Mouse (Mus musculus): ENCODE data around the gene Mrps27.

Gene Mrps27

DNA sequence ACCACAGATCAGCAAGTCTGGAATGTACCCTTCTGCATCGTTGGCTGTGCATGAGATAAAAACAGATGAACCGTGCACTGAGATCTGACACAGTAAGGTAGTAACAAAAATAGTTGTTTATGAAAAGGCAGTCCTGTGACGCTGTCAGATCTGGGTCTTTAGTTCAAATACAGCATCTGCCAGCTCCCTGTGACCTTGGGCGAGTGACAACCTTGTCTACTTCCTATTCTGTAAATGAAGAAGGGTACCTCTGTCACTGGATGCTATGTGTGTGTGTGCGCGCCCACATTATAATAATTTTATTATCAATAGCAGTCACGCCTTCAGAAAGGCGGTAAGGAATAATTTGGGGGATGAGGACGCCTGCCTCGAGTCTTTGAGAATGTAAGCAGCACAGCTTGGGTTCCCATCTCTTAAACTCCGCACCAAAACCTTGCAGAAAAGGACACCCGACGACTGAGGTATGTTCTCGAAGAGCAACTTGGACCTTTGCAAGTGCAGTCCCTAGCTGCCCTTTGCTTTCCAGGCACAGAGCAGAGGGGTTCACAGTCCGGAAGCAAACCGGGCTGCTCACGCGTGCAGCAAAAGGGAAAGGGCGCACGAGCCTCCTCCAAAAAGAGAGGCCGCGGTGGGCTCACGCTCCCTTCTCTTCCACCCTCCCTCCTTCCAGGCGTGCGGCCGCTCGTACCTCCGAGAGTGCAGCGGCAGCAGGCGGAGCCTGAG, 549 bp upstream of the Mrps27 start:
- in situ Hi-C loops (cut with MboI; ENCODE audit: unreplicated experiment in 2 of 2): loop anchor here (10.0 to 25.0 kb wide), 7 partner anchors 529 to 1082 kb away; partner anchors contain the start of genes Fcho2 (in 2 of the 2), Ankra2 (in 1 of the 2), Bdp1 (in 1 of the 2) and Btf3 (in 1 of the 2)

DNA sequence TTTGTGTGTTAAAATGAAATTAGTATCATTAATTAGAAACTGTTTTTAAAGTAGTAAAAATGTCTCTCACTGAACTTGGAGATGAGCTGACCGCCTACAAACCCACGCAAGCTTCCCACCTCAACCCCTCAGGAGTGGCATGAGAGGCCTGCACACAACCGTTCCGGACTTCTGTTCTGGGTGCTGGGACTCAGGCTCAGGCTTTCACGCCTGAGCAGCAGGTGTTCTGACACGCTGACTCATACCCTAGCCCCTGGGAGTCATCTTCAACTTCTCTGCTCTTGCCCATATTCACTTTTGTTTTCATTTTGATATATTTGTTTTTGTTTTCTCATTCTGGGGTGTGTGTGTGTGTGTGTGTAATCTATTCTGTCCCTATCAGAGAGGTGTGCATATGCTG, 5.4 kb downstream of the Mrps27 start:
- in situ Hi-C loops (cut with MboI; ENCODE audit: unreplicated experiment in 2 of 2): loop anchor here (25.0 kb wide), 3 partner anchors 662 to 1487 kb away; partner anchors contain the start of genes Mccc2 (in 1 of the 2) and Slc30a5 (in 1 of the 2)

GRCm38 (mm10) chr13:99351186-99351585, 6.6 kb downstream of the Mrps27 start:
- in situ Hi-C loops (cut with MboI; ENCODE audit: unreplicated experiment in 2 of 2): loop anchor here (25.0 kb wide), 3 partner anchors 661 to 1486 kb away; partner anchors contain the start of genes Mccc2 (in 1 of the 2) and Slc30a5 (in 1 of the 2)

DNA sequence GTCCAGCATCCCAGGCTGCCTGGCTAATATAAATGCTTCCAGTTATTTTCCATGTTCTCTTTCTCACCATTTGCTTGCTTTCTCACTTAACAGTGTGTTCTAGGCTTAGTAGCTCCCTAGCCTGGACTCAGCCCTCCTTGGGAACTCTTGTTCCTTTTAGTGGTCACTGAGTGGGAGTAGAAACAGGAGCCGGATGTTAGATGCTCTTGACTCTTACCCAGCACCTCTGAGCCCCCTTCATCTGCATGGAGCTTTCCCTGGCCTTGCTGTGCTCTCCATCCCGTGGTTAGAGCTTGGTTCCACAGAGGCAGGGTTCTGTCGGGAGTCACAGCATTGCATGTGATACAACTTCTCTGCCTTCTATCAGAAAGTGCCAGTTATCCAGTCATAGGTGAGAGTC, 7.0 kb downstream of the Mrps27 start:
- in situ Hi-C loops (cut with MboI; ENCODE audit: unreplicated experiment in 2 of 2): loop anchor here (25.0 kb wide), 3 partner anchors 661 to 1486 kb away; partner anchors contain the start of genes Mccc2 (in 1 of the 2) and Slc30a5 (in 1 of the 2)

DNA sequence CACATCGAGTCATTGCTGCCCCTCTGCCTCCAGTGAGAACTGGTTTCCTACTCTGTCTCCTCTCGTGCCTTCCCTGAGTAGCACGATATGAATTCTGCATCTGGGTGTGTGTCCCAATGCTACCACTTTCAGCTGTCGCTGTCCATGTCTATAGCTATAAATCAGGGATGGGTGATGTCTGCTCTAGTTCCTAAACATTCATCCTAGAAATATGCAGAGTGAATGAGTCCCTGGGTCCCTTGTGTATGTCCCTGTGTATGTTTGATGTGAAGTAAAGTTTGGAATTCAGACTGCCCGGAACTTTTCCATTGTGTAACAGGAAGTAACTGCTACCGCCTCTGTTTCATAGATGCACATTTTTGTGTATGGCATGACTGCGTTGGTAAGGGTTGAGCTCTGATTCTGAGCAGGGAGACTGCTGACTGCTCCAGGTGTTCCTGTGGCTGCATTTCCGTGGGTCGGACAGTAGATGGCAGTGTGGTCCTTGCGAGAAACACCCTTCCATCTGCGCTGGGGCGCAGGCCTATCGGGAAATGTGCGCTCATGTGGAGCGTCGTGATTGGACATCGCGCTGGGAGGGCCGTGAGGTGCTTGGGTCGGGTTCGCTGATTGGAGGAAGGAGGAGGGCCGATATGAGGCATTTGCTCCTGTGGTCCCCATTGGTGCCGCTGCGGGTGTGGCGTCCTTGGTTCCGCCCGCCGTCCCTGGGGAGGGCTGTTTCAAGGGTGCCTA, 8.3 kb downstream of the Mrps27 start:
- in situ Hi-C loops (cut with MboI; ENCODE audit: unreplicated experiment in 2 of 2): loop anchor here (25.0 kb wide), 3 partner anchors 659 to 1484 kb away; partner anchors contain the start of genes Mccc2 (in 1 of the 2) and Slc30a5 (in 1 of the 2)

DNA sequence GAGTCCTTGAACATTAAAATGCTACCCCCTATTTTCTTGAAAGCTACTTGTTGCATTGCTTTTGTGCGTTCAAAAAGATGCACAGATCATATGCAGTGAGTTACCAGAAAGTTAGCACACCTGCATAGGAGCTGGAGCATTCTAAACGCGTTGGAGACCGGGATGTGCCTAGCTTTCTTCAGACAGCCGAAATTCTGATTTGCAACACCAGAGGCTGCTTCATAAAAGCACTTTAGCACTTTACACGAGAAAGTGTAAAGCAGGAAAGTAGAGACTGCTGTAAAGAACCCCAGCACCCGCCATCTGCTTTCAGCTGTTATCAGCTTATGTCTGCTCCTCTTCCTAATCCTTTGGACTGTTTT, 8.9 kb downstream of the Mrps27 start:
- in situ Hi-C loops (cut with MboI; ENCODE audit: unreplicated experiment in 2 of 2): loop anchor here (25.0 kb wide), 3 partner anchors 659 to 1484 kb away; partner anchors contain the start of genes Mccc2 (in 1 of the 2) and Slc30a5 (in 1 of the 2)

GRCm38 (mm10) chr13:99355072-99355471, 10.5 kb downstream of the Mrps27 start:
- in situ Hi-C loops (cut with MboI; ENCODE audit: unreplicated experiment in 2 of 2): loop anchor here (25.0 kb wide), 3 partner anchors 657 to 1482 kb away; partner anchors contain the start of genes Mccc2 (in 1 of the 2) and Slc30a5 (in 1 of the 2)

GRCm38 (mm10) chr13:99355861-99356260, 11.3 kb downstream of the Mrps27 start:
- in situ Hi-C loops (cut with MboI; ENCODE audit: unreplicated experiment in 2 of 2): loop anchor here (25.0 kb wide), 3 partner anchors 656 to 1481 kb away; partner anchors contain the start of genes Mccc2 (in 1 of the 2) and Slc30a5 (in 1 of the 2)

- in situ Hi-C loops (cut with MboI; ENCODE audit: unreplicated experiment in 2 of 2): loop anchor here (25.0 kb wide), 3 partner anchors 656 to 1481 kb away; partner anchors contain the start of genes Mccc2 (in 1 of the 2) and Slc30a5 (in 1 of the 2)
These were observed 12.1 kb downstream of the Mrps27 start for GRCm38 (mm10) chr13:99356428-99357265.

GRCm38 (mm10) chr13:99358921-99359320, 14.3 kb downstream of the Mrps27 start:
- in situ Hi-C loops (cut with MboI; ENCODE audit: unreplicated experiment in 2 of 2): loop anchor here (25.0 kb wide), 3 partner anchors 653 to 1478 kb away; partner anchors contain the start of genes Mccc2 (in 1 of the 2) and Slc30a5 (in 1 of the 2)

GRCm38 (mm10) chr13:99363866-99364265, 19.3 kb downstream of the Mrps27 start:
- in situ Hi-C loops (cut with MboI; ENCODE audit: unreplicated experiment in 2 of 2): loop anchor here (25.0 kb wide), 3 partner anchors 648 to 1473 kb away; partner anchors contain the start of genes Mccc2 (in 1 of the 2) and Slc30a5 (in 1 of the 2)

GRCm38 (mm10) chr13:99366422-99367175, 22.0 kb downstream of the Mrps27 start:
- in situ Hi-C loops (cut with MboI; ENCODE audit: unreplicated experiment in 2 of 2): loop anchor here (25.0 kb wide), 3 partner anchors 646 to 1471 kb away; partner anchors contain the start of genes Mccc2 (in 1 of the 2) and Slc30a5 (in 1 of the 2)

DNA sequence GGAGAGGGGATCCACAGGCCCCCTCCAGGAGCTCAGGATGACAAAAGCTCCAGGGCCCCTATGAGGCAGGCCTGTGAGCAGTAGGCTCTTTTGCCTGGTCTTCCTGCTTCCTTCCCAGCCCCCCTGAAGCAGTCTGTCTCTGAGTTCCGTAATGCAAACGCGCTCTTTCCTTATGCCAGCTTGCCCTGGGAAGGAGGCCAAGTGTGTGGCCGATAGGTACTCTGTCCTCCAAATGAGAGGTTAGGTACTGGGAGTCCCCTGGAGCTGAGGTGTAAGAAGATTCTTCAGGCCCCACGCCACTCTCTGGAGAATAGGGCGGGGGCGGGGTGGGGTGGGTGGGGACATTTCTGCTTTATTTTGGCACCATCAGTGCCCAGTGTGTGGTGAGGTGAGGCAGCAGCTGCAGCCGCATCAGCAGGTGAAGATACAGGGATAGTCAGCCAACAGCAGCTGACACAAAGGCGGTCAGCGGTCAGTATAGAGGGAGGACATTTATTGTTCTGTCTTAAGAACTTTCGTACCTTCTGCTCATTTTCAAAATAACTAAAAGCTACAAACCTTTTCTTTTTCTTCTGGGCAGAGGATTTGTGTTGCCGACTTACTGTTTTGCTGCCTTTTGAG, 23.1 kb downstream of the Mrps27 start:
- in situ Hi-C loops (cut with MboI; ENCODE audit: unreplicated experiment in 2 of 2): loop anchor here (25.0 kb wide), 3 partner anchors 645 to 1470 kb away; partner anchors contain the start of genes Mccc2 (in 1 of the 2) and Slc30a5 (in 1 of the 2)

DNA sequence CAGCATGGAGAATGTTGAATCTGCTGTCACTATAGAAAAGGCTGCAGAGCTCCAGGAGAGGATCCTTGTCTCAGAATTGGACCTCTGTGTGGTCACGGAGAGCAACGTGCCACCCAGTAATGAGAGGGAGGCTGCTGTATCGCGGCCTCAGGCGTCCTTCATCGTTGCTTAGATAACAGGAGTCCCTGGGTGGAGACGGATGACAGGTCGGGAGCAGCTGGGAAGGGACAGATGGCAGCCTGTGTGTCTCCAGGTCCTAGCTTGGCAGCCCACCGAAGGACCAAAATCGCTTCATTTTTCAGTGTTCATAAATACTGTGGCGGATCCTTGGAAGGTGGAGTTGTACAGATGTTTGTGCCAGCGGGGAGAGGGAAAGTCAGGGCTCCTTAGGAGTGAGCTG, 24.5 kb downstream of the Mrps27 start:
- in situ Hi-C loops (cut with MboI; ENCODE audit: unreplicated experiment in 2 of 2): loop anchor here (25.0 kb wide), 3 partner anchors 643 to 1468 kb away; partner anchors contain the start of genes Mccc2 (in 1 of the 2) and Slc30a5 (in 1 of the 2)

DNA sequence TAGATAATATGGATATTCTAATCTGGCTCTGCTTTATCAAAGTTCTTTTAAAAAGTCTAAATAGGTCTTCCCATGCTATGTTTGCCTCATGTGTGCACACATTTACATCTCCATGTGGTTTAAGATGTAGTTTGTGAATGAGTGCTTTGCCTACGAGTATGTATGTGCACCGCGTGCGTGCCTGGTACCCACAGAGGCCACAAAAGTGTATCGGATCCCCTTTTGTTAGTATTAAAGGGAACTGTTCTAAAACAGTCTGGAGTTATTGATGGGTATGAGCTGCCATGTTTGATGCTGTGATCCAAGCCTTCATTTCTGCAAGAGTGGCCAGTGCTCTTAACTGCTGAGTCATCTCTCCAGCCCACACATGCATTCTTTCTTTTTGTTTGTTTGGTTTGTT, 26.7 kb downstream of the Mrps27 start:
- in situ Hi-C loops (cut with MboI; ENCODE audit: unreplicated experiment in 2 of 2): loop anchor here (10.0 to 25.0 kb wide), 5 partner anchors 474 to 1466 kb away; partner anchors contain the start of genes Mccc2 (in 1 of the 2) and Slc30a5 (in 1 of the 2)

GRCm38 (mm10) chr13:99373684-99374083, 29.1 kb downstream of the Mrps27 start:
- in situ Hi-C loops (cut with MboI; ENCODE audit: unreplicated experiment in 2 of 2): loop anchor here (10.0 to 25.0 kb wide), 5 partner anchors 471 to 1464 kb away; partner anchors contain the start of genes Mccc2 (in 1 of the 2) and Slc30a5 (in 1 of the 2)

DNA sequence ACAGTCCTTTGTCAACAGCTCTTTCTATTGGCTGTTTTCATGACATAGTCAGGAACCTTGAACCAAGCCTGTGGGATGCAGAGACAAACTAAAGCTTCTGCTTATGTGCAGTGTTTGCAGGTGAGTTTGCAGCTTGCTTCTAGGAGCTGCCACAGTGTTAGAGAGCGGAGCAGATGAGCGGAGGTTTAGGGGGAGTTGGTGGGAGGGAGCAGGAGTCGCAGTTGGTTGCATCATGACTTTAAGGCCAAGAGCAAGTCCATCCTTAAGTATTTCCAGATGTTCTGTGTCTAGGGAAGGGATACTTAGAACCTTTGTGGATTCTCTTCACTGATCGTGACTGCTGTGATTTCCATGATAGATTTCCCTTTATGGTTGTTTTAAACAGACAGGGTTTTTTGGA, 29.6 kb downstream of the Mrps27 start:
- in situ Hi-C loops (cut with MboI; ENCODE audit: unreplicated experiment in 2 of 2): loop anchor here (10.0 to 25.0 kb wide), 5 partner anchors 471 to 1463 kb away; partner anchors contain the start of genes Mccc2 (in 1 of the 2) and Slc30a5 (in 1 of the 2)

GRCm38 (mm10) chr13:99375550-99375949, 31.0 kb downstream of the Mrps27 start:
- in situ Hi-C loops (cut with MboI; ENCODE audit: unreplicated experiment in 2 of 2): loop anchor here (5.0 to 10.0 kb wide), 3 partner anchors 467 to 609 kb away; no protein-coding TSS in a partner anchor

All from v-Abl transformed pro-B cells (cell line).